ENCODE assay signal across 15 mouse cellular contexts in genomic region chr12:71487591-71488435, GRCm38 (mm10).
DNase-seq lines count a peak whose midpoint lies in the region; ATAC-seq and TF ChIP-seq lines count a peak whose summit lies in the region.
"Had no signal": no experiment of that assay in that cellular context is flagged by ENCODE, and none has a peak within 500 bp of the region (broad histone marks: within the 10 kb centered on the region; RNA-seq: fewer than 3 reads in every experiment).

No protein-coding gene starts in this region.

- no peaks in the 10 kb centered on the region for H3K27me3 ChIP-seq in lung, embryonic 14.5 days (ENCODE audit: insufficient read depth, low read length)
- H3K27me3 ChIP-seq in hindbrain, embryonic 16.5 days (replicated peaks; ENCODE audit: control insufficient read depth, insufficient read depth, low read length), result no peaks in the 10 kb centered on the region
- no peaks in the 10 kb centered on the region for H3K27me3 ChIP-seq in thymus, adult 2 months (ENCODE audit: control insufficient read depth, insufficient read depth, low read length)
- H3K27me3 ChIP-seq: embryonic facial prominence, embryonic 15.5 days; heart, embryonic 12.5 days; intestine, embryonic 15.5 days had no signal

- no peaks in the 10 kb centered on the region for H3K9me3 ChIP-seq in lung, embryonic 14.5 days (ENCODE audit: low read depth, low read length)
- H3K9me3 ChIP-seq in hindbrain, embryonic 16.5 days (ENCODE audit: control insufficient read depth, low read length), result no peaks in the 10 kb centered on the region
- H3K9me3 ChIP-seq: embryonic facial prominence, embryonic 15.5 days; heart, embryonic 12.5 days; intestine, embryonic 15.5 days; limb, embryonic 10.5 days had no signal

- H3K4me3 ChIP-seq in lung, embryonic 14.5 days (ENCODE audit: low read depth, low read length), result no peak overlapping the region
- no peak overlapping the region for H3K4me3 ChIP-seq in hindbrain, embryonic 16.5 days (ENCODE audit: low read length)
- H3K4me3 ChIP-seq in thymus, adult 2 months (ENCODE audit: control insufficient read depth, insufficient read depth, low read length), result no peak overlapping the region
- H3K4me3 ChIP-seq: embryonic facial prominence, embryonic 15.5 days; heart, embryonic 12.5 days; intestine, embryonic 15.5 days; limb, embryonic 10.5 days had no signal

- no peak overlapping the region for H3K27ac ChIP-seq in lung, embryonic 14.5 days (ENCODE audit: low read depth)
- H3K27ac ChIP-seq in hindbrain, embryonic 16.5 days (ENCODE audit: low read depth, low read length), result no peak overlapping the region
- H3K27ac ChIP-seq in thymus, adult 2 months (ENCODE audit: control insufficient read depth, insufficient read depth, low read length), result no peak overlapping the region
- H3K27ac ChIP-seq: embryonic facial prominence, embryonic 15.5 days; intestine, embryonic 15.5 days; limb, embryonic 10.5 days had no signal

- peaks cover 18% of the 10 kb centered on the region for H3K4me1 ChIP-seq in lung, embryonic 14.5 days (ENCODE audit: insufficient read depth)
- H3K4me1 ChIP-seq in hindbrain, embryonic 16.5 days (ENCODE audit: control insufficient read depth, insufficient read depth, low read depth, low read length), result peaks cover 5% of the 10 kb centered on the region
- no peaks in the 10 kb centered on the region for H3K4me1 ChIP-seq in thymus, adult 2 months (replicated peaks; ENCODE audit: control insufficient read depth, insufficient read depth, low read length)

- TF ChIP-seq CTCF in lung, embryonic 14.5 days (IDR thresholded peaks at IDR 0.05; ENCODE audit: low read depth), result no peak
- TF ChIP-seq CTCF in thymus, adult 2 months (IDR thresholded peaks at IDR 0.05; ENCODE audit: borderline replicate concordance, control insufficient read depth, extremely low read depth, insufficient read depth, low read length, poor library complexity), result no peak

- H3K9ac ChIP-seq in lung, embryonic 14.5 days, result no peak overlapping the region
- no peak overlapping the region for H3K9ac ChIP-seq in hindbrain, embryonic 16.5 days (ENCODE audit: low read depth, low read length)
- H3K9ac ChIP-seq: embryonic facial prominence, embryonic 15.5 days; heart, embryonic 12.5 days; intestine, embryonic 15.5 days had no signal

- H3K36me3 ChIP-seq in lung, embryonic 14.5 days (ENCODE audit: insufficient read depth), result no peaks in the 10 kb centered on the region
- no peaks in the 10 kb centered on the region for H3K36me3 ChIP-seq in hindbrain, embryonic 16.5 days (ENCODE audit: control insufficient read depth, insufficient read depth, low read length)
- H3K36me3 ChIP-seq in thymus, adult 2 months (ENCODE audit: control insufficient read depth, insufficient read depth, low read length), result no peaks in the 10 kb centered on the region
- H3K36me3 ChIP-seq: embryonic facial prominence, embryonic 15.5 days; G1E; heart, embryonic 12.5 days; intestine, embryonic 15.5 days; limb, embryonic 10.5 days had no signal

- peak; percentile 37; the same call in 1 of the 2 replicates for ATAC-seq in lung, embryonic 14.5 days (ENCODE audit: insufficient read depth)
- 0 out of 2 replicates have a peak, but pooled peaks have one; percentile 52 for ATAC-seq in hindbrain, embryonic 16.5 days
- ATAC-seq: intestine, embryonic 15.5 days had no signal

- DNase-seq in embryo, embryonic 10.5 days (ENCODE audit: low spot score), result peak; percentile 44
- DNase-seq in embryo, embryonic 9.5 days (ENCODE audit: extremely low spot score), result no peak
- DNase-seq in lung, embryonic 14.5 days, result no peak
- no peak for DNase-seq in lung, adult 18-20 months
- DNase-seq in right cerebral cortex, postnatal 14 days, result peak; percentile 19
- no peak for DNase-seq in cerebellum, adult 11-12 months
- no peak for DNase-seq in thymus, adult 2 months
- DNase-seq: kidney, postnatal 25 days; lung, adult 2 months had no signal

- no peak for TF ChIP-seq POLR2A in thymus, adult 2 months (IDR thresholded peaks at IDR 0.05; ENCODE audit: control insufficient read depth, extremely low read depth, insufficient read depth, low read length, poor library complexity)

- WGBS in lung, embryonic 14.5 days, result 57% methylated on average over 6 of the region's 6 CpGs
- WGBS in hindbrain, embryonic 16.5 days, result 41% methylated on average over 6 of the region's 6 CpGs
- 87% methylated on average over 6 of the region's 6 CpGs for WGBS in thymus, adult 2 months

- no peak overlapping the region for H3K4me2 ChIP-seq in lung, embryonic 14.5 days
- no peak overlapping the region for H3K4me2 ChIP-seq in hindbrain, embryonic 16.5 days (ENCODE audit: low read length)
- H3K4me2 ChIP-seq: embryonic facial prominence, embryonic 15.5 days; heart, embryonic 12.5 days; intestine, embryonic 15.5 days had no signal

Comparison
In these comparisons a context has a peak if more than half of its experiments do, and no peak if none do; other contexts are left out.
1. DNase-seq: peak in embryo, embryonic 10.5 days (single experiment) and right cerebral cortex, postnatal 14 days (single experiment); none in embryo, embryonic 9.5 days (single experiment), lung, embryonic 14.5 days (single experiment), lung, adult 18-20 months (0 of 2), cerebellum, adult 11-12 months (single experiment) and thymus, adult 2 months (single experiment).